Mouse (Mus musculus): ENCODE measurements at regions not wholly inside any gene's neighbourhood (a gene's known extent, or its start where the extent isn't known, plus 50 kb on each side); places are given as distances from the start of the nearest gene placed in this dataset.

DNA sequence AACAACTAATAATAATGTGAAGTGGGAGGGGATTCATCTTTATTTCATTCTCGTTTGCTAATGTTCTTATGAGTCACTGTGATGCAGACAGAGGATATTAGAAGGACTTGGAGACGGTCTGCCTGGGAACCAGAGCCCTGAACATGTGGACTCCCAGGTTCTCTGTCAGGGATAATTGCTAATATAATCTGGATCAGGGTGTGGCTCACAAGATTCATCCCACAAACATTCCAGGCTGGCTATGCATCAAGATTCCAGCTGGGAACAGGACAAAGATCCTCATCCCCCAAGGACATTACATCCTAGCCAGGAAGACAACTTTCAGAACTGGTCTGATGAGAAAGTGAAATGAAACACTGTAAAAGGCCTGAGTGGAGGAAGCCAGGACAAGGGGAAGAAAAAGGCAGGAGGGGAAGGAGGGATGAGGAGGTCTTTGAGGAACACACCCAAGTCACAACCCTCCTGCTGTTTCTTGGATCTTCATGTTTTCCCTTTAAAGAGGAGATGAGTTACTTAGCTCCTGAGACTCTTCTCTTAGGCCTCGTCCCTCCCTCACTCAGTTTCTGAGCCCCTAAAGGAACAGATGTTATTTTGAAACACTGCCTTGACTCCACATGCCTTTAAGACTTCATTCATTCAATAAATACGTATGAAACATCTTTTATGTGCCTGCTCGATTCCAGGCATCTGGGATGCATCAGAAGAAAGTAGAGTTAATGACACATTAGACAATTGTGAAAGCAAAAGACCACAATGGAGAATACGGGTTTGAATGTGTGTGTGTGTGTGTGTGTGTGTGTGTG, 360.9 kb downstream of the Efnb2 start:
- Histone ChIP-seq H3K4me2 (ENCODE audit: low read depth, low read length) (no peak overlapping the region), H3K27ac (ENCODE audit: low read length) (no peak overlapping the region), H3K4me3 (ENCODE audit: low read length) (no peak overlapping the region), H3K4me1 (replicated peaks; ENCODE audit: control insufficient read depth, insufficient read depth, low read length) (no peaks in the 10 kb centered on the region), H3K9ac (ENCODE audit: low read length) (no peak overlapping the region), H3K9me3 (ENCODE audit: control insufficient read depth, low read length) (no peaks in the 10 kb centered on the region), H3K36me3 (ENCODE audit: control insufficient read depth, insufficient read depth, low read length) (no peaks in the 10 kb centered on the region), H3K27me3 (ENCODE audit: control insufficient read depth, insufficient read depth, low read depth, low read length) (no peaks in the 10 kb centered on the region)
- no peak for ATAC-seq (ENCODE audit: low read depth)
- WGBS, result 75% methylated on average over 6 of the region's 6 CpGs

GRCm38 (mm10) chr8:8292577-8293247, 368.3 kb downstream of the Efnb2 start:
- Histone ChIP-seq H3K9me3 (ENCODE audit: control insufficient read depth, low read length) (no peaks in the 10 kb centered on the region), H3K27ac (ENCODE audit: low read length) (no peak overlapping the region), H3K27me3 (ENCODE audit: control insufficient read depth, insufficient read depth, low read depth, low read length) (no peaks in the 10 kb centered on the region), H3K4me2 (ENCODE audit: low read depth, low read length) (no peak overlapping the region), H3K9ac (ENCODE audit: low read length) (no peak overlapping the region), H3K36me3 (ENCODE audit: control insufficient read depth, insufficient read depth, low read length) (no peaks in the 10 kb centered on the region), H3K4me3 (ENCODE audit: low read length) (no peak overlapping the region), H3K4me1 (replicated peaks; ENCODE audit: control insufficient read depth, insufficient read depth, low read length) (no peaks in the 10 kb centered on the region)
- ATAC-seq (ENCODE audit: low read depth), result no peak
- 29% methylated on average over 6 of the region's 6 CpGs for WGBS

- no peak for ATAC-seq (ENCODE audit: low read depth)
- Histone ChIP-seq H3K9me3 (ENCODE audit: control insufficient read depth, low read length) (no peaks in the 10 kb centered on the region), H3K4me2 (ENCODE audit: low read depth, low read length) (no peak overlapping the region), H3K4me3 (ENCODE audit: low read length) (no peak overlapping the region), H3K27me3 (ENCODE audit: control insufficient read depth, insufficient read depth, low read depth, low read length) (no peaks in the 10 kb centered on the region), H3K4me1 (replicated peaks; ENCODE audit: control insufficient read depth, insufficient read depth, low read length) (no peaks in the 10 kb centered on the region), H3K27ac (ENCODE audit: low read length) (no peak overlapping the region), H3K36me3 (ENCODE audit: control insufficient read depth, insufficient read depth, low read length) (no peaks in the 10 kb centered on the region), H3K9ac (ENCODE audit: low read length) (no peak overlapping the region)
- 61% methylated on average over 4 of the region's 4 CpGs for WGBS
These were observed 375.2 kb downstream of the Efnb2 start for GRCm38 (mm10) chr8:8285876-8286275.

GRCm38 (mm10) chr8:8274987-8275386, 386.1 kb downstream of the Efnb2 start:
- Histone ChIP-seq H3K4me3 (ENCODE audit: low read length) (no peak overlapping the region), H3K4me1 (replicated peaks; ENCODE audit: control insufficient read depth, insufficient read depth, low read length) (no peaks in the 10 kb centered on the region), H3K9ac (ENCODE audit: low read length) (no peak overlapping the region), H3K4me2 (ENCODE audit: low read depth, low read length) (no peak overlapping the region), H3K27me3 (ENCODE audit: control insufficient read depth, insufficient read depth, low read depth, low read length) (no peaks in the 10 kb centered on the region), H3K36me3 (ENCODE audit: control insufficient read depth, insufficient read depth, low read length) (no peaks in the 10 kb centered on the region), H3K9me3 (ENCODE audit: control insufficient read depth, low read length) (no peaks in the 10 kb centered on the region), H3K27ac (ENCODE audit: low read length) (no peak overlapping the region)
- 27% methylated on average over 1 of the region's 1 CpGs for WGBS
- no peak for ATAC-seq (ENCODE audit: low read depth)

DNA sequence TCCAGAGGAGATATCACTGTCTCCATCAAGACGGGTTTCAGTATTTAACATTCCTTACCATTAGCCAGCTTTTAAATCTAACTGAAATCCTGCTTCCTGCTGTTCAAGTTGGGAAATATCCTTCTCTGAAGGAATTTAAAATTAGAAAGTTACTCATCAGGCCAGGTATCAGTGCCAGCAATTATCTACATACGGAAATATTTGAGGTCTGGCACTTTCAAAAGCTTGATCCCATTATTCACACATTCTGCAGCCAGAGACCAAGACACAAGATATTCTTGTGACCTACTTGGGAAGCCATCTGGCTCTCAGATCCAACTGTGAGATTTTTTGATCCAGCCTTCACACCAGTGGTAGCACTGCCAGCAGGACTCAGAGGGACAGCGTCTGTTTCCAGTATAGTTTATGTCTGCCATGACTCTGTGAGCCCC, 386.8 kb downstream of the Efnb2 start:
- WGBS, result 68% methylated on average over 3 of the region's 3 CpGs
- H3K9me3 ChIP-seq (ENCODE audit: control insufficient read depth, low read length), result no peaks in the 10 kb centered on the region
- H3K27ac ChIP-seq (ENCODE audit: low read length), result no peak overlapping the region
- no peak overlapping the region for H3K4me3 ChIP-seq (ENCODE audit: low read length)
- H3K27me3 ChIP-seq (ENCODE audit: control insufficient read depth, insufficient read depth, low read depth, low read length), result no peaks in the 10 kb centered on the region
- no peak overlapping the region for H3K9ac ChIP-seq (ENCODE audit: low read length)
- H3K4me2 ChIP-seq (ENCODE audit: low read depth, low read length), result no peak overlapping the region
- H3K4me1 ChIP-seq (replicated peaks; ENCODE audit: control insufficient read depth, insufficient read depth, low read length), result no peaks in the 10 kb centered on the region
- no peak for ATAC-seq (ENCODE audit: low read depth)
- no peaks in the 10 kb centered on the region for H3K36me3 ChIP-seq (ENCODE audit: control insufficient read depth, insufficient read depth, low read length)

- ATAC-seq (ENCODE audit: low read depth), result no peak
- H3K9me3 ChIP-seq (ENCODE audit: control insufficient read depth, low read length), result no peaks in the 10 kb centered on the region
- no peaks in the 10 kb centered on the region for H3K36me3 ChIP-seq (ENCODE audit: control insufficient read depth, insufficient read depth, low read length)
- no peak overlapping the region for H3K4me2 ChIP-seq (ENCODE audit: low read depth, low read length)
- no peak overlapping the region for H3K27ac ChIP-seq (ENCODE audit: low read length)
- H3K9ac ChIP-seq (ENCODE audit: low read length), result no peak overlapping the region
- no peaks in the 10 kb centered on the region for H3K4me1 ChIP-seq (replicated peaks; ENCODE audit: control insufficient read depth, insufficient read depth, low read length)
- H3K4me3 ChIP-seq (ENCODE audit: low read length), result no peak overlapping the region
- H3K27me3 ChIP-seq (ENCODE audit: control insufficient read depth, insufficient read depth, low read depth, low read length), result no peaks in the 10 kb centered on the region
- 83% methylated on average over 7 of the region's 7 CpGs for WGBS
These were observed 402.2 kb downstream of the Efnb2 start for GRCm38 (mm10) chr8:8258855-8259254.

DNA sequence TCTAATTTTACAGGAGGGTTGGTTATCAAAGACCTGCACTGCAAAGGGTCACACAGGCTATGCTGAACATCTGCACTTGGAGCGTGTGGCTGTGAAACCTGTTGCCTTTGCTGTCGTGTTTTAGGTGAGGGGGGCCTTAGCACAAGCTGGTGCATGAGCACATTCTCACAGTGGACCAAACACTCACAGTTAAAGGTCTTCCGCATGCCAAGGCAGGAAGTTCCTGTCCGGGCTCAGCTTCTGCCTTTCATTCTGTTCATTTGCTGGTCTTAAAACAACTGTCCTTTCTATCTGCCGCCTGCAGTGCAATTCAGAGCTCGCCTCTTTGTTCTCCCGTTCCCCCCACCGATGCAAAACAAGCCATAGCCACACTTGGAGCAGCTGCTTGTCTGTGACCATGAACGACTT, 402.8 kb downstream of the Efnb2 start:
- no peaks in the 10 kb centered on the region for H3K27me3 ChIP-seq (ENCODE audit: control insufficient read depth, insufficient read depth, low read depth, low read length)
- WGBS, result 14% methylated on average over 9 of the region's 9 CpGs
- H3K27ac ChIP-seq (ENCODE audit: low read length), result no peak overlapping the region
- H3K4me3 ChIP-seq (ENCODE audit: low read length), result no peak overlapping the region
- no peak for ATAC-seq (ENCODE audit: low read depth)
- H3K36me3 ChIP-seq (ENCODE audit: control insufficient read depth, insufficient read depth, low read length), result no peaks in the 10 kb centered on the region
- H3K4me2 ChIP-seq (ENCODE audit: low read depth, low read length), result no peak overlapping the region
- H3K4me1 ChIP-seq (replicated peaks; ENCODE audit: control insufficient read depth, insufficient read depth, low read length), result no peaks in the 10 kb centered on the region
- H3K9me3 ChIP-seq (ENCODE audit: control insufficient read depth, low read length), result no peaks in the 10 kb centered on the region
- no peak overlapping the region for H3K9ac ChIP-seq (ENCODE audit: low read length)

DNA sequence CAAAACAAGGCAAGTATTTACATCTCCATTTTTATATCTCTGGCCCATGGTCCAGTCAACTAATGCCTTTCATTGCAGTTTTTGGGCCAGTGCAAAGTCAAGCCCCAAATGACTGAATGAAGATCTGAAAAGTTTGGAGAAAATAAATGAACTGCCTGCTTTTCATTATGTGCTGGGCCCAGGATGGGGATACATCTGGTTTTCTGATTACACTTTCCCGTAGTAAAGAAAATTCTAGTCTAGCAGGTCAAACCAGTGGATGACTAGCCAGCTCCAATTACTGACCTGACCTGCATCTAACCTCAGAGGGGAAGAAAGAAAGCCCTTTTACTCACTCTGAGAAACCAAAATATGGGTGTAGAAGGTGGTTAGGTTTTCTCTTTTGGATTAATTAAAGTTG, 404.7 kb downstream of the Efnb2 start:
- Histone ChIP-seq H3K27me3 (ENCODE audit: control insufficient read depth, insufficient read depth, low read depth, low read length) (no peaks in the 10 kb centered on the region), H3K4me3 (ENCODE audit: low read length) (no peak overlapping the region), H3K36me3 (ENCODE audit: control insufficient read depth, insufficient read depth, low read length) (no peaks in the 10 kb centered on the region), H3K4me2 (ENCODE audit: low read depth, low read length) (no peak overlapping the region), H3K4me1 (replicated peaks; ENCODE audit: control insufficient read depth, insufficient read depth, low read length) (no peaks in the 10 kb centered on the region), H3K9me3 (ENCODE audit: control insufficient read depth, low read length) (no peaks in the 10 kb centered on the region), H3K9ac (ENCODE audit: low read length) (no peak overlapping the region), H3K27ac (ENCODE audit: low read length) (no peak overlapping the region)
- WGBS, result 47% methylated on average over 1 of the region's 1 CpGs
- ATAC-seq (ENCODE audit: low read depth), result no peak

- Histone ChIP-seq H3K9ac (ENCODE audit: low read length) (no peak overlapping the region), H3K4me3 (ENCODE audit: low read length) (no peak overlapping the region), H3K36me3 (ENCODE audit: control insufficient read depth, insufficient read depth, low read length) (no peaks in the 10 kb centered on the region), H3K27me3 (ENCODE audit: control insufficient read depth, insufficient read depth, low read depth, low read length) (no peaks in the 10 kb centered on the region), H3K4me2 (ENCODE audit: low read depth, low read length) (no peak overlapping the region), H3K9me3 (ENCODE audit: control insufficient read depth, low read length) (no peaks in the 10 kb centered on the region), H3K4me1 (replicated peaks; ENCODE audit: control insufficient read depth, insufficient read depth, low read length) (no peaks in the 10 kb centered on the region), H3K27ac (ENCODE audit: low read length) (no peak overlapping the region)
- WGBS, result 95% methylated on average over 3 of the region's 3 CpGs
- no peak for ATAC-seq (ENCODE audit: low read depth)
These were observed 406.6 kb downstream of the Efnb2 start for GRCm38 (mm10) chr8:8254446-8254845.
